In genomic region chr4:134563624-134564023, GRCm38 (mm10) we compare ENCODE assay signal across 21 mouse cellular contexts. TPM values are rescaled to one million over a fixed set of nuclear protein-coding genes. Genes with fewer than 3 reads are reported as not detected.
DNase-seq lines count a peak whose midpoint lies in the region; ATAC-seq and TF ChIP-seq lines count a peak whose summit lies in the region.
"Had no signal": no experiment of that assay in that cellular context is flagged by ENCODE, and none has a peak within 500 bp of the region (broad histone marks: within the 10 kb centered on the region; RNA-seq: fewer than 3 reads in every experiment).

No protein-coding gene starts in this region.

- peak; percentile 68 for TF ChIP-seq EP300 in liver, embryonic 14.5 days (IDR thresholded peaks at IDR 0.05; ENCODE audit: low read depth)

- TF ChIP-seq CTCF in cerebellum, adult 2 months (IDR thresholded peaks at IDR 0.05; ENCODE audit: borderline replicate concordance, insufficient read depth, low read depth, low read length) = no peak
- no peak for TF ChIP-seq CTCF in liver, embryonic 14.5 days (IDR thresholded peaks at IDR 0.05; ENCODE audit: low read depth)

- 71% methylated on average over 16 of the region's 16 CpGs for WGBS in cerebellum, adult 2 months
- WGBS in liver, embryonic 14.5 days (ENCODE audit: insufficient replicate concordance) = 46% methylated on average over 16 of the region's 16 CpGs
- 88% methylated on average over 16 of the region's 16 CpGs for WGBS in hindbrain, embryonic 12.5 days

- H3K4me3 ChIP-seq in cerebellum, adult 2 months (replicated peaks; ENCODE audit: insufficient read depth, low read depth, low read length) = no peak overlapping the region
- no peak overlapping the region for H3K4me3 ChIP-seq in liver, embryonic 14.5 days (ENCODE audit: insufficient read depth in 1 of 2, low read depth in 2 of 2, low read length in 2 of 2)
- no peak overlapping the region for H3K4me3 ChIP-seq in hindbrain, embryonic 12.5 days
- H3K4me3 ChIP-seq: embryonic facial prominence, embryonic 15.5 days; erythroblast, embryonic 14.5 days; forebrain, embryonic 15.5 days; heart, embryonic 12.5 days had no signal

- DNase-seq in cerebellum, adult 2 months = no peak
- no peak for DNase-seq in cerebellum, adult 9-11 months
- DNase-seq in liver, embryonic 14.5 days (ENCODE audit: low read depth in 3 of 3, low spot score in 3 of 3) = no peak
- DNase-seq in ovary, postnatal 14 days (ENCODE audit: low spot score) = no peak
- no peak for DNase-seq in heart, postnatal 36 days
- DNase-seq: adrenal gland, postnatal 14 days; B cell, adult 2 months; cerebellum, adult 11-12 months; embryo, embryonic 11 days; gastrocnemius, postnatal 14 days had no signal

- TF ChIP-seq POLR2A in cerebellum, adult 2 months (IDR thresholded peaks at IDR 0.05; ENCODE audit: borderline replicate concordance, insufficient read depth, low read length) = no peak

- no peaks in the 10 kb centered on the region for H3K9me3 ChIP-seq in liver, embryonic 14.5 days (ENCODE audit: control insufficient read depth, low read length)
- 0 out of 2 replicates have a peak, but pooled peaks cover 7% of the 10 kb centered on the region for H3K9me3 ChIP-seq in hindbrain, embryonic 12.5 days (replicated peaks)
- H3K9me3 ChIP-seq: embryonic facial prominence, embryonic 15.5 days; forebrain, embryonic 15.5 days had no signal

- H3K27me3 ChIP-seq in cerebellum, adult 2 months (ENCODE audit: control insufficient read depth, insufficient read depth, low read length) = no peaks in the 10 kb centered on the region
- no peaks in the 10 kb centered on the region for H3K27me3 ChIP-seq in liver, embryonic 14.5 days (ENCODE audit: control insufficient read depth, insufficient read depth, low read length)
- H3K27me3 ChIP-seq in hindbrain, embryonic 12.5 days = peaks cover 3% of the 10 kb centered on the region; the same call in 1 of the 2 replicates
- H3K27me3 ChIP-seq: embryonic facial prominence, embryonic 15.5 days; forebrain, embryonic 15.5 days; heart, embryonic 12.5 days had no signal

- ATAC-seq in liver, embryonic 14.5 days (ENCODE audit: insufficient read depth) = peak; percentile 55; the same call in 1 of the 2 replicates
- peak; percentile 64 for ATAC-seq in megakaryocyte progenitor cell, adult 5-6 weeks (replicated peaks; ENCODE audit: poor library complexity)
- ATAC-seq in hindbrain, embryonic 12.5 days (ENCODE audit: low FRiP score) = no peak
- ATAC-seq: activated CD4-positive, CD25-positive, alpha-beta regulatory T cell, adult 4 months; CD4-positive, CD25-positive, alpha-beta regulatory T cell, adult 4 months; forebrain, embryonic 15.5 days; hindbrain, embryonic 16.5 days; inflammation-experienced regulatory T-cells, adult 6 months had no signal

- H3K4me2 ChIP-seq in liver, embryonic 14.5 days (ENCODE audit: low read depth) = no peak overlapping the region
- no peak overlapping the region for H3K4me2 ChIP-seq in hindbrain, embryonic 12.5 days (replicated peaks)
- H3K4me2 ChIP-seq: embryonic facial prominence, embryonic 15.5 days; forebrain, embryonic 15.5 days; heart, embryonic 12.5 days had no signal

- H3K27ac ChIP-seq in cerebellum, adult 2 months (ENCODE audit: insufficient read depth, low read length) = peak overlapping the region; percentile 2; the same call in 1 of the 2 replicates
- no peak overlapping the region for H3K27ac ChIP-seq in liver, embryonic 14.5 days
- H3K27ac ChIP-seq in hindbrain, embryonic 12.5 days = no peak overlapping the region
- H3K27ac ChIP-seq: embryonic facial prominence, embryonic 15.5 days; forebrain, embryonic 15.5 days had no signal

- no peak overlapping the region for H3K9ac ChIP-seq in liver, embryonic 14.5 days (replicated peaks)
- no peak overlapping the region for H3K9ac ChIP-seq in hindbrain, embryonic 12.5 days
- H3K9ac ChIP-seq: embryonic facial prominence, embryonic 15.5 days; forebrain, embryonic 15.5 days; heart, embryonic 12.5 days had no signal

- intact Hi-C loops in heart, postnatal 36 days (cut with DNase I) = no loop called here

- H3K4me1 ChIP-seq in cerebellum, adult 2 months (ENCODE audit: control insufficient read depth, insufficient read depth, low read length) = peaks cover 43% of the 10 kb centered on the region
- H3K4me1 ChIP-seq in liver, embryonic 14.5 days (replicated peaks; ENCODE audit: control insufficient read depth in 2 of 2, insufficient read depth in 2 of 2, low read length in 1 of 2) = peaks cover 0 to 2% of the 10 kb centered on the region in 2 experiments; a peak in 1 of 4 replicates
- peaks cover 7% of the 10 kb centered on the region for H3K4me1 ChIP-seq in hindbrain, embryonic 12.5 days

- no peaks in the 10 kb centered on the region for H3K36me3 ChIP-seq in liver, embryonic 14.5 days (replicated peaks; ENCODE audit: control insufficient read depth, insufficient read depth, low read depth)
- H3K36me3 ChIP-seq in hindbrain, embryonic 12.5 days = peaks cover 6% of the 10 kb centered on the region
- H3K36me3 ChIP-seq: forebrain, embryonic 15.5 days; G1E had no signal

RNA-seq across cellular contexts. Expression of gene Selenon, which starts 11.7 kb away (rescaled TPM):
- 37.8 and 43.1 TPM in 2 replicates for polyA plus RNA-seq in cerebellum, adult 2 months (2012; rRNA removed)
- 3.6 and 4.6 TPM in 2 replicates for polyA plus RNA-seq in liver, embryonic 14.5 days (2012; rRNA removed)
- polyA plus RNA-seq in liver, embryonic 14.5 days (2014; fragmentation: Nextera tagmentation; extraction: Ambion mirVana) = 1.9 and 3.4 TPM in 2 replicates
- 31.0 and 32.8 TPM in 2 replicates for total RNA-seq in megakaryocyte progenitor cell, adult 5-6 weeks (2015)
- total RNA-seq in megakaryocyte progenitor cell, adult 5-6 weeks (2017) = 6.0 and 7.0 TPM in 2 replicates
- total RNA-seq in heart, postnatal 36 days (2021) = 10 to 100 TPM; 19.8 to 21.1 TPM
- 36.7 and 42.8 TPM in 2 replicates for polyA plus RNA-seq in hindbrain, embryonic 12.5 days (2016; fragmentation: Nextera tagmentation; extraction: Ambion mirVana)
- polyA plus RNA-seq: G1E had no signal

RNA-seq across cellular contexts. Expression of gene Mtfr1l, which starts 28.4 kb away (rescaled TPM):
- polyA plus RNA-seq in cerebellum, adult 2 months (2012; rRNA removed) = 146 and 148 TPM in 2 replicates
- 27.0 and 28.4 TPM in 2 replicates for polyA plus RNA-seq in liver, embryonic 14.5 days (2012; rRNA removed)
- polyA plus RNA-seq in liver, embryonic 14.5 days (2014; fragmentation: Nextera tagmentation; extraction: Ambion mirVana) = 41.6 and 48.5 TPM in 2 replicates
- total RNA-seq in megakaryocyte progenitor cell, adult 5-6 weeks (2015) = 59.1 and 69.8 TPM in 2 replicates
- total RNA-seq in megakaryocyte progenitor cell, adult 5-6 weeks (2017) = 42.7 and 51.0 TPM in 2 replicates
- total RNA-seq in heart, postnatal 36 days (2021) = 100 to 1,000 TPM; 178 to 188 TPM
- 137 and 140 TPM in 2 replicates for polyA plus RNA-seq in hindbrain, embryonic 12.5 days (2016; fragmentation: Nextera tagmentation; extraction: Ambion mirVana)

RNA-seq across cellular contexts. Expression of gene Aunip, which starts 52.8 kb away (rescaled TPM):
- 0.24 and 0.65 TPM in 2 replicates for polyA plus RNA-seq in cerebellum, adult 2 months (2012; rRNA removed)
- polyA plus RNA-seq in liver, embryonic 14.5 days (2012; rRNA removed) = 13.5 and 21.0 TPM in 2 replicates
- 7.6 and 10.2 TPM in 2 replicates for polyA plus RNA-seq in liver, embryonic 14.5 days (2014; fragmentation: Nextera tagmentation; extraction: Ambion mirVana)
- 11.8 and 14.6 TPM in 2 replicates for total RNA-seq in megakaryocyte progenitor cell, adult 5-6 weeks (2015)
- total RNA-seq in megakaryocyte progenitor cell, adult 5-6 weeks (2017) = 24.3 and 30.6 TPM in 2 replicates
- total RNA-seq in heart, postnatal 36 days (2021) = under 1 TPM in 1 of 2 experiments, not detected in 1; 0.22 TPM
- polyA plus RNA-seq in hindbrain, embryonic 12.5 days (2016; fragmentation: Nextera tagmentation; extraction: Ambion mirVana) = 6.3 and 7.6 TPM in 2 replicates
